ENCODE assay signal across 12 mouse cellular contexts in genomic region chr14:31401918-31402427, GRCm38 (mm10). TPM values are rescaled to one million over a fixed set of nuclear protein-coding genes. Genes with fewer than 3 reads are reported as not detected.
DNase-seq lines count a peak whose midpoint lies in the region; ATAC-seq and TF ChIP-seq lines count a peak whose summit lies in the region.
"Had no signal": no experiment of that assay in that cellular context is flagged by ENCODE, and none has a peak within 500 bp of the region (broad histone marks: within the 10 kb centered on the region; RNA-seq: fewer than 3 reads in every experiment).

No protein-coding gene starts in this region.

- H3K9me3 ChIP-seq in embryonic facial prominence, embryonic 15.5 days (replicated peaks), result no peaks in the 10 kb centered on the region
- H3K9me3 ChIP-seq in embryonic facial prominence, embryonic 10.5 days, result no peaks in the 10 kb centered on the region
- no peaks in the 10 kb centered on the region for H3K9me3 ChIP-seq in kidney, embryonic 15.5 days (replicated peaks)
- H3K9me3 ChIP-seq in MEL (replicated peaks; ENCODE audit: insufficient read depth, low read length), result no peaks in the 10 kb centered on the region

- H3K4me2 ChIP-seq in embryonic facial prominence, embryonic 15.5 days (replicated peaks), result no peak overlapping the region
- H3K4me2 ChIP-seq in kidney, embryonic 15.5 days, result no peak overlapping the region

- no peak for TF ChIP-seq RAD21 in MEL (IDR thresholded peaks at IDR 0.05; ENCODE audit: low read depth, low read length)

- H3K27me3 ChIP-seq in embryonic facial prominence, embryonic 15.5 days, result no peaks in the 10 kb centered on the region
- H3K27me3 ChIP-seq in embryonic facial prominence, embryonic 10.5 days (replicated peaks; ENCODE audit: low read depth, poor library complexity, severe bottlenecking), result no peaks in the 10 kb centered on the region
- no peaks in the 10 kb centered on the region for H3K27me3 ChIP-seq in kidney, embryonic 15.5 days
- no peaks in the 10 kb centered on the region for H3K27me3 ChIP-seq in MEL (ENCODE audit: control insufficient read depth in 1 of 2, insufficient read depth in 2 of 2, low read length in 2 of 2)

- TF ChIP-seq POLR2A in MEL (IDR thresholded peaks at IDR 0.05; ENCODE audit: control insufficient read depth in 1 of 2, insufficient read depth in 1 of 2, low read depth in 1 of 2, low read length in 2 of 2, poor library complexity in 1 of 2), result no peak

- no peak overlapping the region for H3K4me3 ChIP-seq in embryonic facial prominence, embryonic 15.5 days (replicated peaks)
- H3K4me3 ChIP-seq in embryonic facial prominence, embryonic 10.5 days, result no peak overlapping the region
- no peak overlapping the region for H3K4me3 ChIP-seq in kidney, embryonic 15.5 days (replicated peaks)
- H3K4me3 ChIP-seq in MEL (ENCODE audit: control insufficient read depth in 1 of 2, insufficient read depth in 1 of 2, low read depth in 2 of 2, low read length in 2 of 2), result no peak overlapping the region
- H3K4me3 ChIP-seq: myocyte had no signal

- no peak overlapping the region for H3K9ac ChIP-seq in embryonic facial prominence, embryonic 15.5 days
- H3K9ac ChIP-seq in kidney, embryonic 15.5 days, result no peak overlapping the region
- H3K9ac ChIP-seq in MEL (ENCODE audit: control insufficient read depth, low read depth, low read length, poor library complexity, severe bottlenecking), result no peak overlapping the region
- H3K9ac ChIP-seq: liver, embryonic 14.5 days had no signal

- no peak for DNase-seq in embryonic facial prominence, embryonic 10.5 days (ENCODE audit: low spot score)
- no peak for DNase-seq in kidney, adult 8-10 months
- DNase-seq in MEL (ENCODE audit: low read depth, low spot score), result peak; percentile 20
- DNase-seq in frontal cortex, postnatal 10 days (ENCODE audit: low spot score in 2 of 2), result no peak
- DNase-seq in thymus, postnatal 25 days, result no peak
- DNase-seq: adrenal gland, postnatal 36 days; cerebellum, adult 18-20 months had no signal

- whole genome bisulfite sequencing in embryonic facial prominence, embryonic 15.5 days, result 65% methylated on average over 6 of the region's 6 CpGs
- WGBS in embryonic facial prominence, embryonic 10.5 days, result 73% methylated on average over 6 of the region's 6 CpGs
- WGBS in kidney, embryonic 15.5 days, result 76% methylated on average over 6 of the region's 6 CpGs

- no peak for TF ChIP-seq CTCF in MEL (IDR thresholded peaks at IDR 0.05 in 2 of 3, conservative IDR thresholded peaks at IDR 0.05 in 1 of 3; ENCODE audit: control insufficient read depth in 1 of 3, insufficient read depth in 1 of 3, low read depth in 2 of 3, low read length in 3 of 3, poor library complexity in 1 of 3, severe bottlenecking in 1 of 3)

- no peak for TF ChIP-seq EP300 in MEL (IDR thresholded peaks at IDR 0.05; ENCODE audit: low read depth in 1 of 2, low read length in 2 of 2)

- ATAC-seq in embryonic facial prominence, embryonic 15.5 days (ENCODE audit: insufficient number of reproducible peaks, low FRiP score, low TSS enrichment, low read depth), result no peak
- no peak for ATAC-seq in kidney, embryonic 15.5 days (replicated peaks; ENCODE audit: low FRiP score)
- peak; percentile 48 for ATAC-seq in megakaryocyte progenitor cell, adult 5-6 weeks (replicated peaks; ENCODE audit: poor library complexity)

- H3K4me1 ChIP-seq in embryonic facial prominence, embryonic 15.5 days, result peaks cover 20% of the 10 kb centered on the region; the same call in 1 of the 2 replicates
- peaks cover 48% of the 10 kb centered on the region for H3K4me1 ChIP-seq in embryonic facial prominence, embryonic 10.5 days
- peaks cover 62% of the 10 kb centered on the region for H3K4me1 ChIP-seq in kidney, embryonic 15.5 days
- peaks cover 11 to 32% of the 10 kb centered on the region in 2 experiments for H3K4me1 ChIP-seq in MEL (ENCODE audit: control insufficient read depth in 1 of 2, insufficient read depth in 2 of 2, low read length in 2 of 2)

- H3K79me2 ChIP-seq in MEL (ENCODE audit: control insufficient read depth, insufficient read depth, low read length, poor library complexity), result no peaks in the 10 kb centered on the region

- H3K27ac ChIP-seq in embryonic facial prominence, embryonic 15.5 days (replicated peaks), result peak overlapping the region; percentile 71; the same call in 1 of the 2 replicates
- H3K27ac ChIP-seq in embryonic facial prominence, embryonic 10.5 days (replicated peaks), result no peak overlapping the region
- peak overlapping the region; percentile 54 for H3K27ac ChIP-seq in kidney, embryonic 15.5 days
- no peak overlapping the region for H3K27ac ChIP-seq in MEL (ENCODE audit: control insufficient read depth, low read depth, low read length)
- H3K27ac ChIP-seq: liver, embryonic 14.5 days had no signal

- H3K36me3 ChIP-seq in embryonic facial prominence, embryonic 15.5 days, result no peaks in the 10 kb centered on the region
- peaks cover 40% of the 10 kb centered on the region for H3K36me3 ChIP-seq in embryonic facial prominence, embryonic 10.5 days (replicated peaks)
- 0 out of 2 replicates have a peak, but pooled peaks cover 3% of the 10 kb centered on the region for H3K36me3 ChIP-seq in kidney, embryonic 15.5 days
- peaks cover 0 to 11% of the 10 kb centered on the region in 2 experiments; a peak in 2 of 4 replicates for H3K36me3 ChIP-seq in MEL (ENCODE audit: control insufficient read depth in 1 of 2, insufficient read depth in 2 of 2, low read length in 2 of 2)

TF ChIP-seq in MEL, 35 proteins besides CTCF, POLR2A, EP300 and RAD21:
- TF ChIP-seq POLR2AphosphoS2 (IDR thresholded peaks at IDR 0.05; ENCODE audit: low read length) (no peak), HCFC1 (IDR thresholded peaks at IDR 0.05; ENCODE audit: low read depth, low read length) (no peak), ELF1 (IDR thresholded peaks at IDR 0.05; ENCODE audit: low read depth, low read length) (no peak), CHD1 (IDR thresholded peaks at IDR 0.05; ENCODE audit: low read depth, low read length) (no peak), NELFE (IDR thresholded peaks at IDR 0.05; ENCODE audit: low read depth, low read length) (no peak), RCOR1 (IDR thresholded peaks at IDR 0.05; ENCODE audit: low read depth, low read length) (no peak), SMC3 (IDR thresholded peaks at IDR 0.05; ENCODE audit: low read depth, low read length) (no peak)

RNA-seq across cellular contexts. Expression of gene Sh3bp5, which starts 33.9 kb away (rescaled TPM):
- 29.1 and 30.4 TPM in 2 replicates for polyA plus RNA-seq in embryonic facial prominence, embryonic 15.5 days (2015; fragmentation: Nextera tagmentation; extraction: Ambion mirVana)
- 26.3 and 30.2 TPM in 2 replicates for polyA plus RNA-seq in embryonic facial prominence, embryonic 10.5 days (2016; fragmentation: Nextera tagmentation; extraction: Ambion mirVana)
- 30.2 and 33.1 TPM in 2 replicates for polyA plus RNA-seq in kidney, embryonic 15.5 days (2015; fragmentation: Nextera tagmentation; extraction: Ambion mirVana)
- 0.19 and 0.36 TPM in 2 replicates for total RNA-seq in MEL (2012; rRNA removed)
- polyA plus RNA-seq in MEL (2012; ENCODE audit: insufficient read depth in 1 of 2, insufficient read length in 2 of 2, low read depth in 1 of 2, low replicate concordance in 2 of 2, missing spikeins in 1 of 2), result 1 to 10 TPM in 1 of 2 experiments, not detected in 1; 1.0 TPM
- total RNA-seq in megakaryocyte progenitor cell, adult 5-6 weeks (2015), result 4.5 and 6.2 TPM in 2 replicates
- 3.6 and 5.2 TPM in 2 replicates for total RNA-seq in megakaryocyte progenitor cell, adult 5-6 weeks (2017)

Comparison
In these comparisons a context has a peak if more than half of its experiments do, and no peak if none do; other contexts are left out.
1. H3K27ac ChIP-seq: peak in embryonic facial prominence, embryonic 15.5 days (single experiment) and kidney, embryonic 15.5 days (single experiment); none in embryonic facial prominence, embryonic 10.5 days (single experiment) and MEL (single experiment).
2. RNA of gene Sh3bp5, which starts 33.9 kb away (polyA plus RNA-seq): 30.2 to 33.1 TPM in kidney, embryonic 15.5 days, 26.3 to 30.2 TPM in embryonic facial prominence, embryonic 10.5 days and 29.1 to 30.4 TPM in embryonic facial prominence, embryonic 15.5 days; 1.0 TPM in MEL; every median in the first group is over 10 times any median in the second.